Mouse (Mus musculus) liver, postnatal 0 days (tissue): ENCODE results near the gene Clcnka.

Experiments
- CTCF ChIP-seq: sonication (generic); IDR thresholded peaks from 2 replicates; pipeline ENCODE4 v1.5.1; 2016; ENCODE audit warnings: antibody characterized with exemption, low read depth
- EP300 ChIP-seq: IDR thresholded peaks from 2 replicates; pipeline ENCODE4 v1.6.1; 2016; ENCODE audit warnings: antibody characterized with exemption, low read depth, mild to moderate bottlenecking

DNA sequence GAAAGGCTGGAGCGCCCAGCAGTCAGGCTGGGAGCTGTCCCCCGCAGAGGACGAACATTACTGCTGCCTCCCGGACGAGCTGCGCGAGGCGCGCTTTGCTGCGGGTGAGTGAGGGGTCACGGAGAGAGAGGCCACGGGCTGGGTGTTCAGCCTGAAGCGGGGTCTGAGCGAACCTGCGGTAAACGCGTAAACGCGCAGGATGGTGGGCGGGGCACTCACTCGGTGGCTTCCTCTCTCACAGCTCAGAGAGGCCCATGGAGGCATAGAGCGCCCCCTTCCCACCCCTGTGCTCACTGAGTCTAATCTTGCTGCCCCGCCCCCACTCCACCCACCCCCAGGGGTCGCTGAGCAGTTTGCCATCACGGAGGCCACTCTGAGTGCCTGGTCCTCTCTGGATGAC is 16.1 kb downstream of the Clcnka start:
- no peak for TF ChIP-seq CTCF
- no peak for TF ChIP-seq EP300
